Mouse (Mus musculus): ENCODE measurements around the gene Krtap5-1.
"Not testable (repeated sequence)": the region's sequence is repeated elsewhere in the genome, so short reads cannot be mapped to it uniquely, and the experiment has no call there.

The Krtap5-1 gene

GRCm38 (mm10) chr7:142303249-142303648 is 6.3 kb upstream of the Krtap5-1 start, which contains the start of gene Krtap5-4:
TSS of gene Krtap5-4 (plus strand) at chr7:142303549.
- in situ Hi-C loops (cut with MboI, MseI): no loop called here

DNA sequence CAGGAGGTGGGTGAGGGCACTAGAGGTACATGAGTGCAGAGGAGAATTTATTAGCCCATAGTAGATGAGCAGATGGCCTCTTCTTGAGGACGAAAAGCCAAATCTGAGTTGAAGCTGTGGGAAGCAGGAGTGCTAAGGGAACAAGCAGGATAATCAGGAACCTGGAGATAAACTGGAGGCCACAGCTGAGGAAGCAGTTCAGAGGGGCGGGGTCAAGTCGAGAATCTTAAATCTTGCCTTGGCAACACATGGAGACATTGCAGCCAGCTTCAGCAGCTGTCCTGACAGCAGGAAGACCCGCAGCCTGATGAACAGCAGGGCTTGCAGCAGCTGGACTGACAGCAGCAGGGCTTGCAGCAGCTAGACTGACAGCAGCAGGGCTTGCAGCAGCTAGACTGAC is 810 bp downstream of the Krtap5-1 start:
- in situ Hi-C loops (cut with MboI, MseI): not testable (repeated sequence)

DNA sequence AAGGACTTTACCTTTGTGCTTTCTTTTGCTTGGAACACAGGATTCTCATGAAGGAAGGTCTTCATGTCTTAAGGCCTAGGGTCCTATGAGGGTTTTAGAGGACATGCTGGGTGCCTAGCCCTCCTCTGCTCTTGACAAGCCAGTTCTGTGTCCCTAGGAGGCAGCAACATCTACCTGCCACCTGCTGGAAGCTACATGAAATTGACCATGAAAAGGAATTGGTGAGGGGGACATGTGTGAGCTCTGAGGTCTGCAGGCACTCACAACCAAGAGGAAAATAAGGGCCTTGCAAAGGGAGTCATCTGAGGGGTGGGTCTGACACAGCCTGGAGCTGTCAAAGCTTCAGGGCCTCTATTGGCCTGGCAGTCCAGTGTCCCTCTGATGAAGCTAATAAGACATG is 1.5 kb downstream of the Krtap5-1 start:
- in situ Hi-C loops (cut with MboI, MseI): no loop called here

GRCm38 (mm10) chr7:142293851-142294250 is 3.1 kb downstream of the Krtap5-1 start:
- in situ Hi-C loops (cut with MboI, MseI): not testable (repeated sequence)

DNA sequence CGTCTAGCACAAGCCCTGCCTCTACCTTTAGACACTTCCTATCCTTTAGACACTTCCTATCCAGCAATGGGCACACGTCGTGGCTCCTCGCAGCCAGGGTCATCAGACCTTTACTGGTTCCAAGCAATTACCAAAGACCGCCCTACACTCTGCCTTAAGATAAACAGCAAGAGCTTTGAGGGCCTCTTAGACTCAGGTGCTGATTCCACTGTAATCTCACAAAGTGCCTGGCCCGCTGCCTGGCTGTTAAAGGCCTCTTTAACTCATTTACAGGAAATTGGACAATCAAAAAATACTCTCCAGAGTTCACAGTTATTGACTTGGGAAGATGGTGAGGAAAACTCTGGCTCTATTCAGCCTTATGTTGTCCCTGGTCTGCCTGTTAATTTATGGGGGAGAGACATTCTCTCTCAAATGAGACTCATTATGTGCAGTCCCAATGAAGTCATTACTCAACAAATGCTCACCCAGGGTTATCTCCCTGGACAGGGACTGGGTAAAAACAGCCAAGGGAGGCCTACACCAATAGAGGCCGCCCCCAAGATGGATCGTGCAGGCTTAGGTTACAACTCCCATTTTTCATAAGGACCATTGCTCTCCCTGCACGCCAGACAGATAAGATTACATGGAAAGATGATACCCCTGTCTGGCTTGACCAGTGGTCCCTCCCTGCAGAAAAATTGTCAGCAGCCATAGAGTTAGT is 10.9 kb downstream of the Krtap5-1 start:
- in situ Hi-C loops (cut with MboI, MseI): loop anchor here in 1 of 2 experiments (10.0 kb wide), 1 partner anchor 1241 kb away; no protein-coding TSS in a partner anchor

DNA sequence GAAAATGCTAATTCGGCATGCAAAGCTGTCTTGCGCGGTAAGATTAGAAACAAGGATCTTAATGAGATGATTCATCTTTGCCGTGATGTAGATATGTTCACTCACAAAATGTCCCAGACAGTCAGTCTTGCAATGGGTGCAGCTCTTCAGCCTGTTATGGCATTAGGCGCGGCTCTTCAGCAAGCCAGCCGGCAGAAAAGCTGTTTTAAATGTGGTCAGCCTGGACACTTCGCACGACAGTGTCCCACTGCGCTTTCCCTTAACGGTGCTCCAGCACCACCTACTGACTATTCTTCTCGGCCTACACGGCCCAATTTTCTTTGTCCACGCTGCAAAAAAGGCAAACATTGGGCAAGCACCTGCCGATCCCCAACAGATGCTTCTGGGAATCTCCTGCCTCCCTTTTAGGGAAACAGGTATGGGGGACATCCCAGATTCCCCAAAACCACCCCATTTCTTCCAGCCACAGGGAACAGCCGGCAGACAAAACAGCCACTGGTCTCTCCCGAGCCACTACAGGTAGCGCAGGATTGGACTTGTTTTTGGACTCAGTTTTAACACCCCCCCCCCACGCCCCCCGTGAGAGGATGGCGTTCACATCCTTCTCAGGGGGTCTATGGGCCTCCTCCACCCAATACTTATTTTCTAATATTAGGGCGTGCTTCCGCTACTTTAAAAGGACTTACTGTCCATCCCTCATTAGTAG is 11.6 kb downstream of the Krtap5-1 start:
- in situ Hi-C loops (cut with MboI, MseI): loop anchor here in 1 of 2 experiments (10.0 kb wide), 1 partner anchor 1240 kb away; no protein-coding TSS in a partner anchor

GRCm38 (mm10) chr7:142284615-142285080 is 12.3 kb downstream of the Krtap5-1 start:
- in situ Hi-C loops (cut with MboI, MseI): loop anchor here in 1 of 2 experiments (10.0 kb wide), 1 partner anchor 1240 kb away; no protein-coding TSS in a partner anchor

GRCm38 (mm10) chr7:142284023-142284591 is 12.8 kb downstream of the Krtap5-1 start:
- in situ Hi-C loops (cut with MboI, MseI): loop anchor here in 1 of 2 experiments (10.0 kb wide), 1 partner anchor 1239 kb away; no protein-coding TSS in a partner anchor

GRCm38 (mm10) chr7:142282847-142283246 is 14.1 kb downstream of the Krtap5-1 start:
- in situ Hi-C loops (cut with MboI, MseI): loop anchor here in 1 of 2 experiments (10.0 kb wide), 1 partner anchor 1238 kb away; no protein-coding TSS in a partner anchor

GRCm38 (mm10) chr7:142279291-142279690 is 17.6 kb downstream of the Krtap5-1 start:
- in situ Hi-C loops (cut with MboI, MseI): not testable (repeated sequence)

GRCm38 (mm10) chr7:142278183-142278582 is 18.7 kb downstream of the Krtap5-1 start:
- in situ Hi-C loops (cut with MboI, MseI): not testable (repeated sequence)

DNA sequence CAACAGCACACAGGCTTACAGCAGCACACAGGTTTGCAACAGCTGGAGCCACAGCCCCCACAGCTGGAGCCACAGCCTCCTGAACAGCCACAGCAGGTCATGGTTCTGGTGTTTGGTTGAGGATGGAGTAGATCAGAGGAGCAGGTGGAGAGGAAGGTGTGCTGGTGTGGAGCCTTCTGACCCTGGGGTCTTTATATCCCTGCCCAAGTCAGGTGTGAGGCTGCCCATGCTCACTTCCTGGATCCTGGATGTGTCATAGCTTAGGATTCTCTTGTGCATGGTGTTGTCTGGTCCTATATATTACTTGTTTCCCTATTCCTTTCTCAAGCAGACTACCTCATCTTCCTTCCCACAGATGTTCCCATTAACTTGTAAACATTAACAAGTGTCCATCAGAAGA is 22.7 kb downstream of the Krtap5-1 start, which contains the start of gene Gm4559:
Gm4559 (minus strand) TSS at position 101 of the 400 bp plus-strand sequence.
- in situ Hi-C loops (cut with MboI, MseI): not testable (repeated sequence)

GRCm38 (mm10) chr7:142258254-142258653 is 38.7 kb downstream of the Krtap5-1 start, which contains the start of gene Gm2431:
TSS of gene Gm2431 (minus strand) at chr7:142258354.
- in situ Hi-C loops (cut with MboI, MseI): not testable (repeated sequence)

DNA sequence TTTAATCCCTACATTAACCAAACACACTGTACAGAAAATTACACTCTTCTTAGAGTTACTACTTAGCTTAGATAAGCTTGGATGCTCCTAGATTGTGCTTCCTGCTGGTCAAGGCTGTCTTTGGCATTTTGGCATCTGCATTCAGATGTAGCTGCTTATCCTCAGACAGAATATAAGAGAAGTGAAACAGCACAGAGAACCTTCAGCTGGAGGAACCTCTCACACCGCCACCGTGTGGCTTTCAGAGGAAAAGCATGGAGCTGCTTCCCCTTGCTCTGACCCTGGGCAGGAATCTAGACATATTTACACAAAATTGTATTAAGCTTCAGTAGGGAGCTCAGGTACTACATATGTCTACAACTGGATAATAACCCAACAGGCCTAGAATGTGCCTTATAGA is 41.4 kb downstream of the Krtap5-1 start:
- in situ Hi-C loops (cut with MboI, MseI): no loop called here

DNA sequence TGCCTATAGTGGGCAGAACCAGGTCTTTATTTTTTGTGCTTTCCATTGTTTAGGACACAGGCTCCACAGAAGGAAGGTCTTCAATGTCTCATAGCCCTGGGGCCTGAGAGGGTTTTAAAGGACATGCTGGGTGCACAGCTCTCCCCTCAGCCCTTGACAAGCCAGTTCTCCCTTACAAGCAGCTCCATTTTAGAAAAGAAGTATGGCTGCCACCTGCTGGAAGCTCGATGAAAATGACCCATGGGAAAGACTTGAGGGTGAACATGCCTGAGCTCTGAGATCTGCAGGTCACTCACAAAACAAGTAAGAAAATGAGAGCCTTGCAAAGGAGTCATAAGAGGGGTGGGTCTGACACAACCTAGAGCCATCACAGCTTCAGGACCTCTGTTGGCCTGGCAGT is 47.1 kb downstream of the Krtap5-1 start:
- in situ Hi-C loops (cut with MboI, MseI): no loop called here

Measured in T-helper 17 cell (primary cell).